Mouse (Mus musculus) MEL (cell line): Measurements from ENCODE around the gene Il9r.

ENCODE experiments used
- BHLHE40 ChIP-seq: IDR thresholded peaks from 2 replicates; pipeline ENCODE4 v1.6.1; 2012; ENCODE audit warnings: low read depth, mild to moderate bottlenecking, inconsistent platforms, low read length, improper control_type of control experiment, borderline replicate concordance
- CTCF ChIP-seq, 3 experiments: IDR thresholded peaks in 2 of 3; conservative IDR thresholded peaks in 1 of 3; 2 replicates each; pipeline ENCODE4 v1.5.1; 2011 to 2012; ENCODE audit warnings: low read length in 3 of 3, low read depth in 2 of 3, mild to moderate bottlenecking in 2 of 3, improper control_type of control experiment in 1 of 3, inconsistent platforms in 1 of 3, mixed read lengths in 1 of 3, moderate library complexity in 1 of 3; ENCODE audit not compliant: control insufficient read depth in 1 of 3, insufficient read depth in 1 of 3, poor library complexity in 1 of 3, severe bottlenecking in 1 of 3
- EP300 ChIP-seq, 2 experiments: IDR thresholded peaks; 2 replicates each; pipeline ENCODE4 v1.6.1; 2011; ENCODE audit warnings: improper control_type of control experiment in 2 of 2, low read length in 2 of 2, low read depth in 1 of 2, mild to moderate bottlenecking in 1 of 2
- GATA1 ChIP-seq: IDR thresholded peaks from 2 replicates; pipeline ENCODE4 v1.6.1; 2011; ENCODE audit warnings: low read depth, low read length, improper control_type of control experiment
- MAX ChIP-seq: IDR thresholded peaks from 2 replicates; pipeline ENCODE4 v1.6.1; 2011; ENCODE audit warnings: low read length, improper control_type of control experiment
- POLR2A ChIP-seq, 2 experiments: IDR thresholded peaks; 2 replicates each; pipeline ENCODE4 v1.6.1; 2011 to 2012; ENCODE audit warnings: low read length in 2 of 2, mild to moderate bottlenecking in 2 of 2, control low read depth in 1 of 2, improper control_type of control experiment in 1 of 2, low read depth in 1 of 2, moderate library complexity in 1 of 2; ENCODE audit not compliant: control insufficient read depth in 1 of 2, insufficient read depth in 1 of 2, poor library complexity in 1 of 2
- POLR2AphosphoS2 ChIP-seq: IDR thresholded peaks from 2 replicates; pipeline ENCODE4 v1.6.1; 2011; ENCODE audit warnings: low read length, improper control_type of control experiment
- TCF12 ChIP-seq: IDR thresholded peaks from 2 replicates; pipeline ENCODE4 v1.6.1; 2014; ENCODE audit warnings: low read depth, mild to moderate bottlenecking, inconsistent platforms, low read length, improper control_type of control experiment, moderate library complexity
- ZC3H11A ChIP-seq: IDR thresholded peaks from 2 replicates; pipeline ENCODE4 v1.6.1; 2012; ENCODE audit warnings: low read depth, mild to moderate bottlenecking, inconsistent platforms, low read length, improper control_type of control experiment
- ZKSCAN1 ChIP-seq: IDR thresholded peaks from 2 replicates; pipeline ENCODE4 v1.6.1; 2012; ENCODE audit warnings: low read depth, mild to moderate bottlenecking, inconsistent platforms, low read length, improper control_type of control experiment, moderate library complexity

GRCm38 (mm10) chr11:32232848-32233247, 32.8 kb upstream of the Il9r start:
- TF ChIP-seq CTCF (IDR thresholded peaks at IDR 0.05 in 2 of 3, conservative IDR thresholded peaks at IDR 0.05 in 1 of 3; ENCODE audit: control insufficient read depth in 1 of 3, insufficient read depth in 1 of 3, low read depth in 2 of 3, low read length in 3 of 3, poor library complexity in 1 of 3, severe bottlenecking in 1 of 3) = no peak
- no peak for TF ChIP-seq POLR2A (IDR thresholded peaks at IDR 0.05; ENCODE audit: control insufficient read depth in 1 of 2, insufficient read depth in 1 of 2, low read depth in 1 of 2, low read length in 2 of 2, poor library complexity in 1 of 2)
- no peak for TF ChIP-seq MAX
- no peak for TF ChIP-seq EP300 (IDR thresholded peaks at IDR 0.05; ENCODE audit: low read depth in 1 of 2, low read length in 2 of 2)
- TF ChIP-seq TCF12 = no peak
- TF ChIP-seq BHLHE40 = no peak
- TF ChIP-seq ZC3H11A = no peak
- TF ChIP-seq GATA1 = no peak
- TF ChIP-seq ZKSCAN1 = no peak
- TF ChIP-seq POLR2AphosphoS2 = no peak
